Mouse (Mus musculus) layer of hippocampus, postnatal 14 days (tissue): ENCODE results near the gene Insl6. TPM values are rescaled to one million over a fixed set of nuclear protein-coding genes. Genes with fewer than 3 reads are reported as not detected.

Experiments used
- DNase-seq, 2 experiments: peaks; one replicate each; pipeline ENCODE4 v3.0.0; 2021 to 2022; ENCODE audit warnings: low spot score in 2 of 2, mixed read lengths in 1 of 2
- total RNA-seq, 2 experiments: library from RNA; stranded (reverse); gene quantifications; 2 replicates each; pipeline ENCODE4 v1.2.3; 2021

The Insl6 gene
- total RNA-seq, 2 experiments from 2014 or later: 0.51 TPM; not detected in 1

- no peak for DNase-seq
Observed at GRCm38 (mm10) chr19:29292546-29292945, 32.6 kb downstream of the Insl6 start.

DNA sequence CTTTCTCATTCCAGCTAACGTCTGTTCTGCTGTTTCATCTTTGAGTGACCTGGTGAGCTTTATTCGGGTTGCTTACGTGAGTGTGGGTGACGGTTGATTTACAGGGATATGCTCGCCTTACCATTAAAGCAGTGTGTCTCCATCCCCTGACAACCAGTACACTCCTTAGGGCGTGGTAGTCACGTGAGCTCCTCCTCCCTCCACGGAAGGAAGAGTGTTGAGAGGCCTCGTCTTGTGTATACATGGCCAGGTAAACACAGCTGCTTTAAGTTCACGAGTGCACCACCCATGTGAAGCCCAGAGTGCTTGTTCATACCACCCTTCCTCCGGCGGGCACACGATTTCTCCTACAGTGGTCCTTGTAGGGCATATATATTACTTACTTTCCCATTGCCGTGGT lies 33.6 kb downstream of the Insl6 start:
- no peak for DNase-seq

DNA sequence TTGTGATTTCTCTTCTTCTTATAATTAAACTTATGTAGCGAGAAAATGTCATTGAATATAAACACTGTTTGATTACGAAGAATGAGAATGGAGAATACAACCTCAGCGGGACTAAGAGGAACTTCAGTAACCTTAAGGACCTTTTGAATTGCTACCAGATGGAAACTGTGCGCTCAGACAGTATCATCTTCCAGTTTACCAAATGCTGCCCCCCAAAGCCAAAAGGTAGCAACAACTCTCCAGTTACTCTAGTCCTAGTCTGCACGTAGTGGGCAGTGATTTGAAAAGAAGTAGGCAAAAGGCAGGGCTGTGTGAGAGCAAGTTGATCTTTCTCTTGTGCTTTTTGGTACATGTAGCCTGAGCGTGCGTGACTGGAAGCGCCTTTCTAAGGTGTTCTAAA lies 37.3 kb downstream of the Insl6 start:
- no peak for DNase-seq

DNA sequence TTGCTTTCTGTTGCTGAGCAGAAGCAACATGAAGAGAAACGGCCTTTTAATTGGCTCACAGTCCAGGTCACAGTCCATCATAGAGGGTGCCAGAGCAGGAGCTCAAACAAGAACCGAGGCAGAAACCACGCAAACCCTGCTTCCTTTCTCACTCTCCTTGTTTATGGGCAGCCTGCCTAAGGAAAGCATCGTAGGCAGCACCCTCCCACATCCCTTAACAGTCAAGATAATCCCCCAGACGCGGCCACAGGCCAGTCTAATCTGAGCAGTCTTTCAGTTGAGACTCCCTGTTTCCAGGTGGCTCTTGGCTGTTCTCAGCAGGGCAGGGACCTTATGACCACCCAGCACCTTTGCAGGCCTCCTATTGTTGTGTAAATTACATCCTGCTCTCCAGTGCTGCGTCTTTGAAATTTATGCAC lies 39.7 kb downstream of the Insl6 start:
- no peak for DNase-seq

GRCm38 (mm10) chr19:29278944-29279587 lies 46.1 kb downstream of the Insl6 start:
- no peak for DNase-seq

GRCm38 (mm10) chr19:29276414-29276813 lies 48.7 kb downstream of the Insl6 start:
- DNase-seq: no peak

- no peak for DNase-seq
Observed at GRCm38 (mm10) chr19:29272011-29272809, 52.9 kb downstream of the Insl6 start.

Other genes starting within 250 kb of the Insl6 start
- gene Rcl1, start 224.0 kb downstream of the Insl6 start, total RNA-seq: 10 to 100 TPM; 15.1 to 15.2 TPM
- 10 to 100 TPM; 27.0 to 28.5 TPM for gene Jak2, start 73.5 kb downstream of the Insl6 start, total RNA-seq
- gene Rln1, start 9.3 kb upstream of the Insl6 start, total RNA-seq: 1 to 10 TPM; 2.1 to 2.8 TPM
- 10 to 100 TPM; 28.1 to 31.8 TPM for gene Plgrkt, start 42.0 kb upstream of the Insl6 start, total RNA-seq
- 1 to 10 TPM in 1 of 2 experiments, under 1 TPM in 1; 0.93 to 1.0 TPM for gene Cd274, start 42.1 kb upstream of the Insl6 start, total RNA-seq
- not detected for gene Pdcd1lg2, start 85.6 kb upstream of the Insl6 start, total RNA-seq
- gene Ric1, start 196.9 kb upstream of the Insl6 start, total RNA-seq: 10 to 100 TPM; 45.4 to 46.1 TPM